Mouse (Mus musculus): ENCODE measurements around the gene Ccdc66. TPM values are rescaled to one million over a fixed set of nuclear protein-coding genes. Genes with fewer than 3 reads are reported as not detected.

Gene Ccdc66
- polyA plus RNA-seq (2015; fragmentation: Illumina TruSeq; extraction: RNeasy Lipid Tissue Mini Kit (QIAGEN cat#74804); ENCODE audit: insufficient read depth, low read depth, low replicate concordance) = 3.6 TPM

DNA sequence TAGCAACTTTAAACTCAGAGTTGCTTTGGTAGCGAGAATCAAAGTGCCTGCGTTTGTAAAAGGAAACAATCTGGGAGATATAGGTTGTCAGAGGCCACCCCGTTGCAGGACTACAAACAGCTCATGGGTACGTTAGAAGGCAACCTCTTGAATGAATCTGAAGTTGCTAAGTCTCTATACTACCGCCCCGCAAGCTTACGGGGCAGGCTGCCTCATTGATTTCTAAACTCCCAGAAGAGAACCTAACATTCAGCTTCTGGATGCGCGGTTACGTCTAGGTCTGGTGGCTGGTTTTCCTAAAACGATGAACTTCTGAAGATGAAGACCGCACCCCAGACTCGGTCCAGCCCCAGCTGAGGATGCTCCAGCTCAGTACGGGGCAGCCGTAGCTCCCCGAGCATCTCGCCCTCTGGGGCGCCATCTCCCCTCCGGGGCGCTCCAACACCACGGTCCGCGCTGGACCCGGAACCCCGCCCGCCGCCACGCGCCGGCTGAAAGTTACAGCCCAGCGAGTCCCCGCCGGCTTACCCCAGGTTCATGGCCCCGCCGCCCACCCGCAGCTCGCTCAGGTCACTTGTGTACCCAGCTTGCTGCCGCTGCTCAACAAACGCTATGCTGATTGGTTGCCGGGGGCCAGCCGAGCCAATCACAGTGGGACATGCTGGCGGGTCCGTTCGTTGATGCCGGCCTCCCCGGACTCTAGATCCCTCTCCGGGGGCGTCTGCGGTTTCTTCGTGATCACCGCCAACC, at the start of gene Ccdc66:
Gene Ccdc66 (minus strand): TSS at position 567 of the 750 bp plus-strand sequence.

Other genes starting within 250 kb of the Ccdc66 start
- gene Fam208a, start 79.6 kb downstream of the Ccdc66 start, polyA plus RNA-seq (2015; fragmentation: Illumina TruSeq; extraction: RNeasy Lipid Tissue Mini Kit (QIAGEN cat#74804); ENCODE audit: insufficient read depth, low read depth, low replicate concordance) = 8.0 TPM
- gene Erc2, start 114.0 kb upstream of the Ccdc66 start, polyA plus RNA-seq (2015; fragmentation: Illumina TruSeq; extraction: RNeasy Lipid Tissue Mini Kit (QIAGEN cat#74804); ENCODE audit: insufficient read depth, low read depth, low replicate concordance) = 3.0 TPM